Mouse (Mus musculus) heart, postnatal 10 days (tissue): Measurements from ENCODE around the gene Efhc1. TPM values are rescaled to one million over a fixed set of nuclear protein-coding genes. Genes with fewer than 3 reads are reported as not detected.
A peak's percentile ranks its signal among the peaks of the same experiment; 100 is the strongest.

Source experiments
- DNase-seq, 2 experiments: peaks; one replicate each; pipeline ENCODE4 v3.0.0; 2021
- intact Hi-C: fragments of 180-260 bp; cut with DNase I; formaldehyde crosslinking; loops from one replicate; pipeline ENCODE4 v1.15.1; 2025
- total RNA-seq, 2 experiments: library from RNA; stranded (reverse); gene quantifications; 2 replicates each; pipeline ENCODE4 v1.2.3; 2021

Gene Efhc1
- total RNA-seq, 2 experiments from 2014 or later, result 1.0 to 1.2 TPM

DNA sequence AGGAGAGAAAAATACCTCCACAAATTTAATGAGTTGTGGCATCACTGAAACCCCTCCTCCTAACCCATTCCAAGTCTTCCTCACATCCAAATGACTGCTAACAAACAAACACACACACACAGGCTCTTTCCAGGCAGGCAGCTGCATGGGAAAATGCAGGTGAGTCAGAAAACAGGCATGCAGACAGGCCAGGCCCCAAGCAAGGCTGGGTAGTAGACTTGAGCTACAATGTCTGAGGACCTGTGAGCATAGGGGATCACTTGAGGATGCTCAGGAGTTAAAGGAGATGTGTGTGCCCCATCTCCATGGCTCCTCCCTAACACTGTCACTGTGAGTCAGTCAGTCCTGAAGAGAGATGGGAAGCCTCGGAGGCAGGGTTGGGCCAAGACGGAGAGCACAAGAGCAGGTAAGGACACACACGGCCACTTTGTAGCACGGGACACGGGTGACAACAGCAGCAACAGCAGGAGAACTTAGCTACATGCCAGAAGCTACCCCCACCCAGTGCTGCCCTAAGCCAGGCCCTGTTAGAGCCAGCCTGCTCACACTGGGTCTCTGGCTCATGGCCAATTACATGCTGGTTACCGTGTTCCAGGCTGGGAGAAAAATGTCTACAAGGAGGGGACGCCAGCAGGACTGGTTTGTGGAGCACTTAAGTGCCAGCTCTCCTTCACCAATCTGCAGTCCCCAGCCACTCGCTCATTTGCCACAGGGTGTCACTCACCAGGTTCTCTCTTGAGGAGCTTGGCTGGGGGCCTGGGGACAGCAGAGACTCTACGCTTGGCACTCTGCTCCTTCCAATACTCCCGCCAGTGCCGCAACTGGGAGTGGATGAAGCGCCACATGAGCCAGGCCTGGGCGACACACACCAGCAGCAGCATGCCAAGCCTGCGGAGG lies 51.1 kb downstream of the Efhc1 start:
- intact Hi-C loops, result loop anchor here (5.0 kb wide), 2 partner anchors 100 to 160 kb away; no protein-coding TSS in a partner anchor
- peak; percentile 57 to 69 for DNase-seq

- no peak for DNase-seq
- intact Hi-C loops, result loop anchor here (5.0 kb wide), 2 partner anchors 98 to 158 kb away; no protein-coding TSS in a partner anchor
Observed at GRCm38 (mm10) chr1:21004596-21004995, 53.2 kb downstream of the Efhc1 start.

- no peak for DNase-seq
- intact Hi-C loops, result no loop called here
Observed at GRCm38 (mm10) chr1:21006775-21007174, 55.3 kb downstream of the Efhc1 start.

- intact Hi-C loops, result no loop called here
- DNase-seq, result no peak
Observed at GRCm38 (mm10) chr1:21007941-21008701, 56.7 kb downstream of the Efhc1 start.

- intact Hi-C loops, result no loop called here
- peak; percentile 65 to 68 for DNase-seq
Observed at GRCm38 (mm10) chr1:21008891-21009290, 57.5 kb downstream of the Efhc1 start.

- intact Hi-C loops, result no loop called here
- peak in 1 of 2 experiments; percentile 37 for DNase-seq
Observed at GRCm38 (mm10) chr1:21010282-21010800, 58.9 kb downstream of the Efhc1 start.

DNA sequence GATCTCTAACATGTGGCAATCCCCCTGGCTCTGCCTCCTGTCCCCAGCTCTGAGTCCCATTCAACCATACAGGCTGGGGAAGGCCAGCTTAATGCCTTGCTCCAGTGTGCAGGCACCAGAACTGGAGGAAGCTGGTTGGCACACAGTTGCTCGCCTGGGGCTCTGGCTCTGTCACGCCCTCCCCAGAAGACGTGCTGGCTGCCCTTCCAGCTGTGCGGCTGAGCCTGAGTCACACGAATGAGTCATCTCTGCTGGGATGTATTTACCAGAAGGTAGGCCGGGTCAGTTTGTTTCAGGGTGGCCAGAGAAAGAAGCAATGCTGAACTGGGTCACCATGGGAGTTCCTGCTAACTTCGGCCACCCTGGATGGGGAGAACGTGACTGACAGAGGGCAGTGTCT lies 63.0 kb downstream of the Efhc1 start:
- intact Hi-C loops, result no loop called here
- peak; percentile 79 to 83 for DNase-seq

DNA sequence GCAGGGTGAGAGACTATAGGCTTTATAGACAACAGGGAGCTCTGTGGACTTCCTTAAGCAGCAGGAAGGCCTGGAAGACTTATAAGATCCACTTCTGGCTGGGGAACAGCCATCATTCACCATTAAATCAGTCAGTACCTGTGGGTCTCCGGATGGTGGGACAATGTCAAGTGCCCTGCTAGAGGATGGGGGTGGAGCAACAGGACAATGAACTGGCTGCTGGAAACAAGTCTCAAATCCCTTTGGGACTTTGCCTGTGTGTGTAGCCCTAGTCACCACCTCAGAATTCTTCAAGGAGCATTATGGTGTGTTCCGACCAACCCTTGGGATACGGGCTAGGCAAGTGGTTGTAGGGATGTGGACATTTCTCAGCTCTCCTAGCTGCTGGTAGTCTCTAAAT lies 71.7 kb downstream of the Efhc1 start:
- intact Hi-C loops, result no loop called here
- no peak for DNase-seq

GRCm38 (mm10) chr1:21025203-21025602 lies 73.8 kb downstream of the Efhc1 start:
- DNase-seq, result no peak
- intact Hi-C loops, result no loop called here

DNA sequence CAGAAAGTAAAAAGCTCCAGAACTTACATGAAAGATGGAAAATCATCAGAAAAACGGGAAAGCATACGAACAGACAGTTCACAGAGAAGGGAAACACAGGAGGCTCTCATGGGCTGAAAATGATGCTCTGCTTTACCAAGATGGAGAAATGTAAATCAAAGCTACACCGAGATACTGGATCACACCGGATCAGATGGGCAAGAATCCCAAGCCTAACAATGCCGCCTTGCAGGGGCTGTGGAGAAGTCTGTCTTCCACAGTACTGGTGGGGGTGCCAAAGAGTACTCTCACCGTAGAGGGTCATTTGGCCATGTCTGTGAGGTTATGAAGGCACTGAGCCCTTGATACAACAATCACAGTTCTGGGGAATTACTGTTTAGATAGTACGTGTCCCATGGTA lies 75.1 kb downstream of the Efhc1 start:
- intact Hi-C loops, result no loop called here
- DNase-seq, result no peak

DNA sequence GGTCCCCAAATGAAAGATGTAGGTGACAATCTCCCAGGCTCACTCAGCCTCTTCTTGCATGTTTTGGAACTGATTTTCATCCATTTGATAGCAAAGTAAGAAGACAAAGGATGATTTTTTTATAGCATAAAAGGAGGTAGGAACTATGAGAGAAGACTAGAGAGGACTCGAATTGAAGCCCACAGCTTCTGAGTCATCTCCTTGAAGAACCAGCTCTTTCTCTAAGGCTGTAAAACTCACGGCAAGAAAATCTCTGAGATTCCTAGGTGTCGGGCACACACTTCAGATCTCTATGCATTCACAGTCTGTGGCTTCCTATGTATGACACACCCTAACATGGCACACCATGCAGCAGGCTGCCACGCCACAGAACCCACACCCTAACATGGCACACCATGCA lies 77.6 kb downstream of the Efhc1 start:
- intact Hi-C loops, result no loop called here
- DNase-seq, result no peak

GRCm38 (mm10) chr1:21031650-21032049 lies 80.2 kb downstream of the Efhc1 start:
- intact Hi-C loops, result no loop called here
- DNase-seq, result no peak

GRCm38 (mm10) chr1:21033065-21033791 lies 81.8 kb downstream of the Efhc1 start:
- no peak for DNase-seq
- intact Hi-C loops, result no loop called here

- DNase-seq, result no peak
- intact Hi-C loops, result no loop called here
Observed at GRCm38 (mm10) chr1:21033792-21034119, 82.3 kb downstream of the Efhc1 start.

GRCm38 (mm10) chr1:21035878-21036277 lies 84.5 kb downstream of the Efhc1 start:
- intact Hi-C loops, result no loop called here
- DNase-seq, result no peak

DNA sequence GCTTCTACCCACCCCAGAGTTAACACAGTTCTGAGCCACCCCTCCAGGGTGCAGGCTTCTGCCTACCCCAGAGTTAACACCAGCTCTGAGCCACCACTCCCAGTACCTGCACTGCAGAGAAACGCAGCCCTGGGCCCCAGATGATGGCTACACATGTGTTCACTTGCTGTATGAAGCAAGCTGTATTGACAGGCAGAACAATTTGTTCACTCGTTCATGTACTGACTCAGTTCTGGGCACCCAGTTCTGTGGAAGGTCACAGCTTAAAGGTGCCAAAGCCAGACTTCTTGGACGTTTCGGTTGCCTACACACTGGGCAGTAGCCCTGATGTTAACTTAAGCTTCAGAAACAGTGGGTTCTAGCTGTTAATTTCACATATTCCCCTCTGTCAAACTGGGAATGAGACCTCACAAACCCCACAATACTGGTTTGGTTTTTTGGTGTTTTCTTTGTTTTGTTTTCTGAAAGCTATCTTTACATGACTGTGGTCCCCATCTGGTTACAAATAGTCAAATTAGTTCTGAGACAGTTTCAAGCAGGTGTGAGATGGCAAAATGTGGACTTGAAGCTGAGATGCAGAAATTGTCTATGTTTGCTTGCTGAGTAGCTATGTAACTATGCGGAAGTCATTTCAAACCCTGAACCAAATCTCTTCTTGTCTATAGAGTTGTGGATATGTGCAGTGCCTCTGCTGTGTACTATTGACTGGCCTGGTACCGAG lies 86.6 kb downstream of the Efhc1 start:
- intact Hi-C loops, result no loop called here

DNA sequence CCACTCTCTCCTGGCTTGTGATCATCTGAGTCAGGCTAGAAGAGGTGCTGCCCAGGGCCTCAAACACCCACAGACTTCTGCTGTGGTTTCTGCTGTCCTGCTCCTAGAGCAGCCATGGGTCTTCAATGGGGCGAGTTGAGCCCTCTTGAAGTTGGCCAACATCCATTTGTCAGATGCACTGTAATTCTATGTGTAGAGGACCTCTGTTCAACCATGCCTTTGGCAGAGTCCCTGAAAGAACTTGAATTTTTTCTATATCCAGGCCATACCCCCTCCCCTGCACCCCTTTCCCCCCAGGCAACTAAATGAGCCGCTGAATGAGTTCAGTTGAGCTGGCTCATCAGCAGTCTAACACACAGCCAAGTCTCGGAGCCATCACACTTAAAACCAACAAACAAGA lies 88.1 kb downstream of the Efhc1 start:
- intact Hi-C loops, result no loop called here
- no peak for DNase-seq

More for the DNA sequence above, 86.6 kb downstream of the Efhc1 start:
- DNase-seq, result no peak

- DNase-seq, result no peak
- intact Hi-C loops, result no loop called here
Observed at GRCm38 (mm10) chr1:21040173-21040572, 88.7 kb downstream of the Efhc1 start.
